Mouse (Mus musculus) liver, embryonic 14.5 days (tissue): ENCODE results near the gene Acoxl. TPM values are rescaled to one million over a fixed set of nuclear protein-coding genes. Genes with fewer than 3 reads are reported as not detected.

Experiments used
- ATAC-seq: fragments of 200-750 bp; cut with Nextera tagmentation; 2 replicates; pipeline ENCODE4 v1.8.0; 2017; ENCODE audit warnings: moderate number of reproducible peaks, mild to moderate bottlenecking, moderate library complexity; ENCODE audit not compliant: insufficient read depth
- DNase-seq, 3 experiments: peaks; one replicate each; pipeline ENCODE4 v3.0.0-alpha.2; 2012 to 2013; ENCODE audit warnings: low read depth in 3 of 3, low spot score in 3 of 3
- H3K27ac ChIP-seq: fragments of 300-500 bp; sonication (generic); 2 replicates; pipeline ENCODE4 v1.5.1; 2014; ENCODE audit warnings: moderate library complexity, mild to moderate bottlenecking, control low read depth, inconsistent platforms
- H3K27me3 ChIP-seq: fragments of 300-500 bp; sonication (generic); 2 replicates; pipeline ENCODE4 v1.6.1; 2014; ENCODE audit warnings: mild to moderate bottlenecking, low read length, moderate library complexity; ENCODE audit not compliant: control insufficient read depth, insufficient read depth
- H3K36me3 ChIP-seq: fragments of 300-500 bp; sonication (generic); replicated peaks from 2 replicates; pipeline ENCODE4 v1.6.1; 2014; ENCODE audit warnings: low read depth; ENCODE audit not compliant: control insufficient read depth, insufficient read depth
- H3K4me1 ChIP-seq, 2 experiments: fragments of 200-500 bp in 1 of 2; fragments of 300-500 bp in 1 of 2; sonication (generic) in 1 of 2; replicated peaks; 2 replicates each; pipeline ENCODE4 v1.6.1; 2012 to 2014; ENCODE audit warnings: antibody characterized with exemption in 1 of 2, inconsistent platforms in 1 of 2, low read length in 1 of 2; ENCODE audit not compliant: control insufficient read depth in 2 of 2, insufficient read depth in 2 of 2
- H3K4me2 ChIP-seq: fragments of 300-500 bp; sonication (generic); 2 replicates; pipeline ENCODE4 v1.6.1; 2014; ENCODE audit warnings: low read depth, mild to moderate bottlenecking, control low read depth, moderate library complexity
- H3K4me3 ChIP-seq, 2 experiments: fragments of 200-500 bp in 1 of 2; fragments of 300-500 bp in 1 of 2; sonication (generic) in 1 of 2; 2 replicates each; pipeline ENCODE4 v1.5.1; 2012 to 2014; ENCODE audit warnings: low read depth in 2 of 2, low read length in 2 of 2, mild to moderate bottlenecking in 2 of 2, control low read depth in 1 of 2, inconsistent platforms in 1 of 2, moderate library complexity in 1 of 2; ENCODE audit not compliant: insufficient read depth in 1 of 2
- H3K9ac ChIP-seq: fragments of 300-500 bp; sonication (generic); replicated peaks from 2 replicates; pipeline ENCODE4 v1.6.1; 2014; ENCODE audit warnings: mild to moderate bottlenecking, control low read depth, moderate library complexity
- H3K9me3 ChIP-seq: fragments of 300-500 bp; sonication (generic); 2 replicates; pipeline ENCODE4 v1.6.1; 2016; ENCODE audit warnings: low read length, mixed read lengths; ENCODE audit not compliant: control insufficient read depth
- CTCF ChIP-seq: IDR thresholded peaks from 2 replicates; pipeline ENCODE4 v1.5.1; 2016; ENCODE audit warnings: antibody characterized with exemption, low read depth, control low read depth
- EP300 ChIP-seq: IDR thresholded peaks from 2 replicates; pipeline ENCODE4 v1.6.1; 2016; ENCODE audit warnings: antibody characterized with exemption, low read depth
- WGBS: fragments of 180-500 bp; shearing (Covaris S2); extraction: QIAGEN DNeasy Blood & Tissue Kit; methylation state at CpG from one replicate; pipeline ENCODE4 v1.1.7; 2014; ENCODE audit not compliant: insufficient replicate concordance; 5-methylcytosine and 5-hydroxymethylcytosine counted together
- polyA plus RNA-seq, 2 experiments: library from polyadenylated mRNA; depleted of rRNA in 1 of 2; stranded (reverse) in 1 of 2; unstranded in 1 of 2; fragments of >200 nt; fragmentation: Nextera tagmentation in 1 of 2; extraction: Ambion mirVana in 1 of 2; gene quantifications; 2 replicates each; pipeline versions ENCODE4 v1.2.1 to v1.2.3; 2012 to 2014

Acoxl gene
- polyA plus RNA-seq, 2 experiments: not detected

DNA sequence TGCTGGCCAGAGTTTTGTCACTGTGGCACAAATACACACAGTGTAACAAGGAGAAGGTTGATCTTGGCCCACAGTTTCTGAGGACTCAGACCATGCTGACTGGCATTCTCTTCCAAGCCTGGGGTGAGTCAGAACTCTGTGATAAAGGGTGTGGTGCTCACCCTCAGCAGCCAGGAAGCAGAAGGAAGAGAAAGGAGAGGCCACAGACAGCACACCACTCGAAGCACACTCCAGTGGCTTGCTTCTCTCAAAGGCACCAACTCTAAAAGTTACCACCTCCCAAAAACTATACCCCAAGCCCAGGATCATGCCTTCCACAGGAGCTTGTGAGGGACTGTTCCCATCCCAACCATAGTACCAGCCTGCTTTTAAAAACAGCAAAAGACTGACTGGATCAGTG is 220.0 kb downstream of the Acoxl start:
- no peaks in the 10 kb centered on the region for H3K27me3 ChIP-seq
- ATAC-seq (no peak), DNase-seq (no peak)
- H3K4me3 ChIP-seq: no peak overlapping the region
- H3K4me1 ChIP-seq: peaks cover 0 to 2% of the 10 kb centered on the region in 2 experiments; a peak in 1 of 4 replicates
- 38% methylated on average over 1 of the region's 1 CpGs for WGBS
- no peak overlapping the region for H3K9ac ChIP-seq
- TF ChIP-seq EP300 (no peak), CTCF (no peak)
- no peaks in the 10 kb centered on the region for H3K9me3 ChIP-seq
- no peak overlapping the region for H3K4me2 ChIP-seq
- H3K36me3 ChIP-seq: no peaks in the 10 kb centered on the region
- H3K27ac ChIP-seq: no peak overlapping the region

DNA sequence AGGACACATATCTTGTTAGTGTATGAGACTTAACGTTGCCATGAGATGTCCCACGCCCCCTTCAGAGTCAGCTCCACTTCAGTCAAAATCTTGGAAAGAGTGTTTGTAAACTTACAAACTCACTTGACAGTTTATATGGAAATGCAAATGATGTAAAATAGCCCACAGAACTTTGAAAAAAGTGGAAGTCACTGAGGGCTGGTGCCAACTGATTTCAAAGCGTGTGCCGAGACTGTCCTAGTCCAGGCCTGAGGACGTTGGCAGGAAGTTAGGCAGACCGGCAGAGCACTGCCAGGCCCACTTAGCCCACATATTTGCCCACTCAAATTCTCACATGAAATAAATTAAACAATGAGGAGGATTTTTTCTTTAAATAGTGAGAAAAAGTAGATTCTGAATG is 221.5 kb downstream of the Acoxl start:
- no peak for TF ChIP-seq CTCF
- no peak for TF ChIP-seq EP300
- no peak overlapping the region for H3K27ac ChIP-seq
- no peaks in the 10 kb centered on the region for H3K36me3 ChIP-seq
- peaks cover 0 to 3% of the 10 kb centered on the region in 2 experiments; a peak in 2 of 4 replicates for H3K4me1 ChIP-seq
- ATAC-seq (no peak), DNase-seq (no peak)
- no peak overlapping the region for H3K9ac ChIP-seq
- H3K9me3 ChIP-seq: no peaks in the 10 kb centered on the region
- no peak overlapping the region for H3K4me3 ChIP-seq
- no peak overlapping the region for H3K4me2 ChIP-seq
- WGBS: 53% methylated on average over 6 of the region's 6 CpGs
- H3K27me3 ChIP-seq: no peaks in the 10 kb centered on the region

DNA sequence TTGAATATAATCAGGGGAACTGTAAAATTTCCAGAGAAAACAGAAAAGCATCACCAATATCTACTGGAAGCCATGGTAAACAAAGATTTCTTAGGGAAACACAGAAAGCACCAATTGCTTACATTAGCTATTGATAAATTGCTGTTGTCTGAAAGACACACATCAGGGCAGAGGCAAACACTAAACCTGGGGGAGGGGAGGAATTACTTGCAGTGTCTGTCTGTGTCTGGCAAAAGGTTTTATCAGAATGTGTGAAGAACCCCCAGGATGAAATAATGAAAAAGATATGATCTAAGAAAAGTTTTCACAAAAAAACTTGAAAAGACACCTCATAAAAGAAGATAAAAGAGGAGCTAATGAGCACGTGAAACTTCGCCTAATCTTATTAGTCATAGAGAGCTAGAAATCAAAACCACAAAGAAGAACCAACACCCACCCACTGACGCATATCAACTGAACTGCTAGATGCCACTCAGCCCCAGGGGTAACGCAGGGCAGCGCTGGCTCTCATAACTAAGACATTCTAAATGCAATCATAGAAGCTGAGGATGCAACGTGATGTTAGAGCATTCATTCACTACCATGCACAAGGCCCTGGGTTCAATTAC is 222.1 kb downstream of the Acoxl start:
- DNase-seq (no peak), ATAC-seq (no peak)
- H3K36me3 ChIP-seq: no peaks in the 10 kb centered on the region
- no peaks in the 10 kb centered on the region for H3K9me3 ChIP-seq
- TF ChIP-seq EP300 (no peak), CTCF (no peak)
- no peaks in the 10 kb centered on the region for H3K27me3 ChIP-seq
- H3K4me1 ChIP-seq: peaks cover 0 to 3% of the 10 kb centered on the region in 2 experiments; a peak in 2 of 4 replicates
- H3K27ac ChIP-seq: no peak overlapping the region
- H3K9ac ChIP-seq: no peak overlapping the region
- H3K4me2 ChIP-seq: no peak overlapping the region
- 23% methylated on average over 6 of the region's 6 CpGs for WGBS
- H3K4me3 ChIP-seq: no peak overlapping the region

DNA sequence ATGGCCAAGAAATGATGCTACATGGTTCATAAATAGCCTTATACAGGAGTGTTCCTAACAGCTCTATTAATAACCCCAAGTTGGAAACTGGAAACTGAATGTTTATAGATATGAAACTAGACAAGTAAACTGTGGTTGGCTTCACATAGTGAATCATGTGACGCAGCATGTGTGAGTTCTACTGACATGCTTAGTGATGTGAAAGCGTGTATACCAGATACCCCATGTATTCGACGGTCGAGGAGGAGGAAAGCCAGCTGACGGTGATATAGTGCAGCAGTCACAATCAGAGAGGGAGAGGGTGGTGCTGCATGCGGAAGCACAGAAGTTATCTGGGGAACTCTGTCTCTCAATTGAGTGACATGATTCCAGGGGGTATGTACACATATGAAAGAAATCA is 222.8 kb downstream of the Acoxl start:
- H3K9me3 ChIP-seq: no peaks in the 10 kb centered on the region
- H3K9ac ChIP-seq: no peak overlapping the region
- ATAC-seq (no peak), DNase-seq (no peak)
- H3K4me3 ChIP-seq: no peak overlapping the region
- H3K36me3 ChIP-seq: no peaks in the 10 kb centered on the region
- TF ChIP-seq EP300: no peak
- no peak for TF ChIP-seq CTCF
- H3K27ac ChIP-seq: no peak overlapping the region
- no peak overlapping the region for H3K4me2 ChIP-seq
- 61% methylated on average over 7 of the region's 7 CpGs for WGBS
- H3K4me1 ChIP-seq: peaks cover 0 to 3% of the 10 kb centered on the region in 2 experiments; a peak in 2 of 4 replicates
- no peaks in the 10 kb centered on the region for H3K27me3 ChIP-seq

DNA sequence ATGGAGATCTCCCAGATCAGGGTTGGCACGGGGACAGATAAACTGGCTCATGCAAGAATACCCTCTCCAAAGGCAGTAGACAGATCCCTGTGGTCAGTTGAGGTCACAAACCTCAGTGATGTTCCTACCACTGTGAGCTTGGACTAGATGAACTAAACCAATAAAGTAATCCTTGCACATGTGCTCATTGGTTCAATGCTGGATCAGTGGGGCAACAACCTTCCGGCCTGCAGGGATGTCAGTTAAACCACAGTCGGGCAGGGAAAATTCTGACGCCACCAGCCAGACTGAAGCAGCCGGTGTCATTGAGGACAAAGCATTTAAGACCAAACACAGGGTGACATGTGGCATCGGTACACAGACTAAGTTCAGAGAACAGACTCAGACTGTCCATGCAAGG is 224.1 kb downstream of the Acoxl start:
- Histone ChIP-seq H3K4me1 (peaks cover 0 to 3% of the 10 kb centered on the region in 2 experiments; a peak in 2 of 4 replicates), H3K9ac (no peak overlapping the region), H3K36me3 (no peaks in the 10 kb centered on the region), H3K9me3 (no peaks in the 10 kb centered on the region), H3K27me3 (no peaks in the 10 kb centered on the region), H3K4me2 (no peak overlapping the region), H3K4me3 (no peak overlapping the region), H3K27ac (no peak overlapping the region)
- DNase-seq (no peak), ATAC-seq (no peak)
- TF ChIP-seq CTCF (no peak), EP300 (no peak)
- 63% methylated on average over 6 of the region's 6 CpGs for WGBS
